Mouse (Mus musculus) urinary bladder, postnatal 25 days (tissue): ENCODE measurements around the gene Mios.

Experiments
- DNase-seq: peaks from one replicate; pipeline ENCODE4 v3.0.0; 2022; ENCODE audit warnings: low spot score

Gene Mios

GRCm38 (mm10) chr6:8209047-8209865 is at the start of gene Mios:
Gene Mios (plus strand): TSS chr6:8209222.
- peak; percentile 78 for DNase-seq

- no peak for DNase-seq
Measured at GRCm38 (mm10) chr6:8160001-8160400, 49.0 kb upstream of the Mios start.

GRCm38 (mm10) chr6:8164741-8165140 is 44.3 kb upstream of the Mios start:
- no peak for DNase-seq

GRCm38 (mm10) chr6:8172101-8172500 is 36.9 kb upstream of the Mios start:
- DNase-seq: no peak

GRCm38 (mm10) chr6:8174062-8174461 is 35.0 kb upstream of the Mios start:
- DNase-seq: no peak

GRCm38 (mm10) chr6:8175346-8175745 is 33.7 kb upstream of the Mios start:
- no peak for DNase-seq

GRCm38 (mm10) chr6:8176116-8176515 is 32.9 kb upstream of the Mios start:
- DNase-seq: no peak

GRCm38 (mm10) chr6:8178397-8178941 is 30.6 kb upstream of the Mios start:
- no peak for DNase-seq

- no peak for DNase-seq
Measured at GRCm38 (mm10) chr6:8188599-8189233, 20.3 kb upstream of the Mios start.

- DNase-seq: no peak
Measured at GRCm38 (mm10) chr6:8189917-8190316, 19.1 kb upstream of the Mios start.

- no peak for DNase-seq
Measured at GRCm38 (mm10) chr6:8192517-8192916, 16.5 kb upstream of the Mios start, which contains the start of gene Col28a1. Gene Col28a1 (minus strand): TSS chr6:8192617.

GRCm38 (mm10) chr6:8209866-8210186 is 804 bp downstream of the Mios start:
- no peak for DNase-seq

- no peak for DNase-seq
Measured at GRCm38 (mm10) chr6:8210661-8211060, 1.6 kb downstream of the Mios start.

- no peak for DNase-seq
Measured at GRCm38 (mm10) chr6:8227035-8227434, 18.0 kb downstream of the Mios start.

GRCm38 (mm10) chr6:8228596-8228995 is 19.6 kb downstream of the Mios start:
- DNase-seq: no peak

- no peak for DNase-seq
Measured at GRCm38 (mm10) chr6:8258316-8258715, 49.3 kb downstream of the Mios start.

- DNase-seq: peak; percentile 91
Measured at GRCm38 (mm10) chr6:8259004-8259666, 50.1 kb downstream of the Mios start, which contains the start of the genes Rpa3, Umad1 and Gm45062. Gene Rpa3 (minus strand): TSS chr6:8259173. Gene Umad1 (plus strand): TSS chr6:8259288. Gene Gm45062 (plus strand): TSS chr6:8259450.

- no peak for DNase-seq
Measured at GRCm38 (mm10) chr6:8259667-8260044, 50.6 kb downstream of the Mios start.

GRCm38 (mm10) chr6:8271047-8271446 is 62.0 kb downstream of the Mios start:
- no peak for DNase-seq

- DNase-seq: peak; percentile 51
Measured at GRCm38 (mm10) chr6:8274387-8275054, 65.5 kb downstream of the Mios start.

GRCm38 (mm10) chr6:8275098-8275497 is 66.1 kb downstream of the Mios start:
- DNase-seq: peak; percentile 32

- DNase-seq: no peak
Measured at GRCm38 (mm10) chr6:8276431-8276830, 67.4 kb downstream of the Mios start.
